Mouse (Mus musculus): ENCODE measurements at regions not wholly inside any gene's neighbourhood (a gene's known extent, or its start where the extent isn't known, plus 50 kb on each side); places are given as distances from the start of the nearest gene placed in this dataset.
A peak's percentile ranks its signal among the peaks of the same experiment; 100 is the strongest.
"Not testable (repeated sequence)": the region's sequence is repeated elsewhere in the genome, so short reads cannot be mapped to it uniquely, and the experiment has no call there.

GRCm38 (mm10) chr13:69129056-69129620, 129.8 kb upstream of the Adcy2 start:
- no peaks in the 10 kb centered on the region for H3K36me3 ChIP-seq (replicated peaks; ENCODE audit: insufficient read depth, low read length)
- no peak overlapping the region for H3K4me2 ChIP-seq (ENCODE audit: low read depth, low read length)
- no peak for ATAC-seq
- H3K4me3 ChIP-seq (ENCODE audit: low read depth, low read length) = no peak overlapping the region
- no peak for DNase-seq
- no peaks in the 10 kb centered on the region for H3K4me1 ChIP-seq (ENCODE audit: insufficient read depth)
- TF ChIP-seq EP300 (IDR thresholded peaks at IDR 0.05; ENCODE audit: low read depth) = no peak
- TF ChIP-seq CTCF (IDR thresholded peaks at IDR 0.05; ENCODE audit: low read depth) = no peak
- no peak overlapping the region for H3K27ac ChIP-seq (ENCODE audit: low read depth)
- H3K9me3 ChIP-seq (ENCODE audit: low read length) = no peaks in the 10 kb centered on the region
- no peak overlapping the region for H3K9ac ChIP-seq (replicated peaks)
- no peaks in the 10 kb centered on the region for H3K27me3 ChIP-seq (ENCODE audit: insufficient read depth, low read length)
- whole genome bisulfite sequencing (ENCODE audit: insufficient replicate concordance) = 74% methylated on average over 8 of the region's 8 CpGs

- 59% methylated on average over 3 of the region's 3 CpGs for WGBS (ENCODE audit: insufficient replicate concordance)
- Histone ChIP-seq H3K4me1 (ENCODE audit: insufficient read depth) (no peaks in the 10 kb centered on the region), H3K4me3 (ENCODE audit: low read depth, low read length) (no peak overlapping the region), H3K36me3 (replicated peaks; ENCODE audit: insufficient read depth, low read length) (no peaks in the 10 kb centered on the region), H3K9me3 (ENCODE audit: low read length) (no peaks in the 10 kb centered on the region), H3K27me3 (ENCODE audit: insufficient read depth, low read length) (no peaks in the 10 kb centered on the region), H3K4me2 (ENCODE audit: low read depth, low read length) (no peak overlapping the region), H3K9ac (replicated peaks) (no peak overlapping the region), H3K27ac (ENCODE audit: low read depth) (no peak overlapping the region)
- ATAC-seq (no peak), DNase-seq (no peak)
- TF ChIP-seq EP300 (IDR thresholded peaks at IDR 0.05; ENCODE audit: low read depth) = no peak
- no peak for TF ChIP-seq CTCF (IDR thresholded peaks at IDR 0.05; ENCODE audit: low read depth)
Measured at GRCm38 (mm10) chr13:69127522-69127921, 128.2 kb upstream of the Adcy2 start.

GRCm38 (mm10) chr13:69118743-69119142, 119.4 kb upstream of the Adcy2 start:
- not testable (repeated sequence) for H3K9me3 ChIP-seq (ENCODE audit: low read length); H3K9ac ChIP-seq (replicated peaks); ATAC-seq; H3K36me3 ChIP-seq (replicated peaks; ENCODE audit: insufficient read depth, low read length); H3K4me2 ChIP-seq (ENCODE audit: low read depth, low read length); H3K4me1 ChIP-seq (ENCODE audit: insufficient read depth); H3K27ac ChIP-seq (ENCODE audit: low read depth); H3K4me3 ChIP-seq (ENCODE audit: low read depth, low read length); H3K27me3 ChIP-seq (ENCODE audit: insufficient read depth, low read length); DNase-seq
- 89% methylated on average over 8 of the region's 8 CpGs for WGBS (ENCODE audit: insufficient replicate concordance)

- ATAC-seq = no peak
- no peak for TF ChIP-seq EP300 (IDR thresholded peaks at IDR 0.05; ENCODE audit: low read depth)
- no peak for TF ChIP-seq CTCF (IDR thresholded peaks at IDR 0.05; ENCODE audit: low read depth)
- Histone ChIP-seq H3K9me3 (ENCODE audit: low read length) (no peaks in the 10 kb centered on the region), H3K9ac (replicated peaks) (no peak overlapping the region), H3K27me3 (ENCODE audit: insufficient read depth, low read length) (no peaks in the 10 kb centered on the region), H3K4me2 (ENCODE audit: low read depth, low read length) (no peak overlapping the region), H3K4me1 (ENCODE audit: insufficient read depth) (no peaks in the 10 kb centered on the region), H3K36me3 (replicated peaks; ENCODE audit: insufficient read depth, low read length) (no peaks in the 10 kb centered on the region), H3K4me3 (ENCODE audit: low read depth, low read length) (no peak overlapping the region), H3K27ac (ENCODE audit: low read depth) (no peak overlapping the region)
- no peak for DNase-seq
- WGBS (ENCODE audit: insufficient replicate concordance) = 74% methylated on average over 2 of the region's 2 CpGs
Measured at GRCm38 (mm10) chr13:69109168-69109567, 109.8 kb upstream of the Adcy2 start.

- peak; percentile 72 for ATAC-seq
- Histone ChIP-seq H3K9me3 (ENCODE audit: low read length) (no peaks in the 10 kb centered on the region), H3K27ac (ENCODE audit: low read depth) (no peak overlapping the region), H3K4me2 (ENCODE audit: low read depth, low read length) (no peak overlapping the region), H3K4me3 (ENCODE audit: low read depth, low read length) (no peak overlapping the region), H3K36me3 (replicated peaks; ENCODE audit: insufficient read depth, low read length) (no peaks in the 10 kb centered on the region), H3K4me1 (ENCODE audit: insufficient read depth) (no peaks in the 10 kb centered on the region), H3K9ac (replicated peaks) (no peak overlapping the region), H3K27me3 (ENCODE audit: insufficient read depth, low read length) (no peaks in the 10 kb centered on the region)
- peak; percentile 60 for DNase-seq
- 31% methylated on average over 1 of the region's 1 CpGs for WGBS (ENCODE audit: insufficient replicate concordance)
- no peak for TF ChIP-seq EP300 (IDR thresholded peaks at IDR 0.05; ENCODE audit: low read depth)
- TF ChIP-seq CTCF (IDR thresholded peaks at IDR 0.05; ENCODE audit: low read depth) = peak; percentile 72
Measured at GRCm38 (mm10) chr13:69086613-69087012, 87.3 kb upstream of the Adcy2 start.

- TF ChIP-seq CTCF (IDR thresholded peaks at IDR 0.05; ENCODE audit: low read depth) = no peak
- TF ChIP-seq EP300 (IDR thresholded peaks at IDR 0.05; ENCODE audit: low read depth) = no peak
- H3K4me3 ChIP-seq (ENCODE audit: low read depth, low read length) = no peak overlapping the region
- DNase-seq (no peak), ATAC-seq (peak; percentile 84)
- no peak overlapping the region for H3K9ac ChIP-seq (replicated peaks)
- H3K4me2 ChIP-seq (ENCODE audit: low read depth, low read length) = no peak overlapping the region
- no peaks in the 10 kb centered on the region for H3K27me3 ChIP-seq (ENCODE audit: insufficient read depth, low read length)
- H3K36me3 ChIP-seq (replicated peaks; ENCODE audit: insufficient read depth, low read length) = no peaks in the 10 kb centered on the region
- H3K9me3 ChIP-seq (ENCODE audit: low read length) = no peaks in the 10 kb centered on the region
- no peaks in the 10 kb centered on the region for H3K4me1 ChIP-seq (ENCODE audit: insufficient read depth)
- peak overlapping the region; percentile 86 for H3K27ac ChIP-seq (ENCODE audit: low read depth)
Measured at GRCm38 (mm10) chr13:69070336-69070735, 71.0 kb upstream of the Adcy2 start.

- 63% methylated on average over 3 of the region's 3 CpGs for WGBS (ENCODE audit: insufficient replicate concordance)
- Histone ChIP-seq H3K4me3 (ENCODE audit: low read depth, low read length) (peak overlapping the region; percentile 30), H3K4me1 (ENCODE audit: insufficient read depth) (no peaks in the 10 kb centered on the region), H3K27ac (ENCODE audit: low read depth) (peak overlapping the region; percentile 86), H3K9ac (replicated peaks) (peak overlapping the region; percentile 34; the same call in 1 of the 2 replicates), H3K36me3 (replicated peaks; ENCODE audit: insufficient read depth, low read length) (no peaks in the 10 kb centered on the region), H3K4me2 (ENCODE audit: low read depth, low read length) (peak overlapping the region; percentile 44; the same call in 1 of the 2 replicates), H3K9me3 (ENCODE audit: low read length) (no peaks in the 10 kb centered on the region), H3K27me3 (ENCODE audit: insufficient read depth, low read length) (no peaks in the 10 kb centered on the region)
- DNase-seq (peak; percentile 35), ATAC-seq (peak; percentile 91)
- TF ChIP-seq EP300 (IDR thresholded peaks at IDR 0.05; ENCODE audit: low read depth) = peak; percentile 69
- no peak for TF ChIP-seq CTCF (IDR thresholded peaks at IDR 0.05; ENCODE audit: low read depth)
Measured at GRCm38 (mm10) chr13:69069817-69070216, 70.5 kb upstream of the Adcy2 start.

Data from liver, postnatal 0 days (tissue).